Mouse (Mus musculus) intestine, embryonic 16.5 days (tissue): ENCODE data around the gene Btbd1. TPM values are rescaled to one million over a fixed set of nuclear protein-coding genes. Genes with fewer than 3 reads are reported as not detected.
"Not testable (repeated sequence)": the region's sequence is repeated elsewhere in the genome, so short reads cannot be mapped to it uniquely, and the experiment has no call there.

Experiments used
- ATAC-seq: fragments of 200-750 bp; cut with Nextera tagmentation; 2 replicates; pipeline ENCODE4 v1.8.0; 2017; ENCODE audit warnings: moderate TSS enrichment, moderate library complexity
- H3K27ac ChIP-seq: fragments of 300-500 bp; sonication (generic); 2 replicates; pipeline ENCODE4 v1.5.1; 2014; ENCODE audit warnings: mild to moderate bottlenecking, low read length
- H3K27me3 ChIP-seq: fragments of 300-500 bp; sonication (generic); replicated peaks from 2 replicates; pipeline ENCODE4 v1.6.1; 2014; ENCODE audit warnings: low read length, control low read depth, mixed read lengths; ENCODE audit not compliant: control insufficient read depth, insufficient read depth
- H3K36me3 ChIP-seq: fragments of 300-500 bp; sonication (generic); 2 replicates; pipeline ENCODE4 v1.6.1; 2014; ENCODE audit warnings: low read length, control low read depth; ENCODE audit not compliant: control insufficient read depth, insufficient read depth
- H3K4me1 ChIP-seq: fragments of 300-500 bp; sonication (generic); 2 replicates; pipeline ENCODE4 v1.6.1; 2014; ENCODE audit warnings: low read length, control low read depth, mixed read lengths; ENCODE audit not compliant: control insufficient read depth, insufficient read depth
- H3K4me2 ChIP-seq: fragments of 300-500 bp; sonication (generic); 2 replicates; pipeline ENCODE4 v1.6.1; 2014; ENCODE audit warnings: low read depth, low read length, control low read depth
- H3K4me3 ChIP-seq: fragments of 300-500 bp; sonication (generic); 2 replicates; pipeline ENCODE4 v1.5.1; 2014; ENCODE audit warnings: mild to moderate bottlenecking, low read length
- H3K9ac ChIP-seq: fragments of 300-500 bp; sonication (generic); 2 replicates; pipeline ENCODE4 v1.6.1; 2014; ENCODE audit warnings: low read depth, low read length
- H3K9me3 ChIP-seq: fragments of 300-500 bp; sonication (generic); 2 replicates; pipeline ENCODE4 v1.6.1; 2016; ENCODE audit warnings: low read length, control low read depth; ENCODE audit not compliant: control insufficient read depth
- WGBS: fragments of 180-500 bp; shearing (Covaris S2); extraction: QIAGEN DNeasy Blood & Tissue Kit; methylation state at CpG from one replicate; pipeline ENCODE4 v1.1.7; 2014; 5-methylcytosine and 5-hydroxymethylcytosine counted together
- polyA plus RNA-seq: library from polyadenylated mRNA; unstranded; fragments of >200 nt; fragmentation: Nextera tagmentation; extraction: Ambion mirVana; gene quantifications from 2 replicates; pipeline ENCODE4 v1.2.1, GENCODE M21; 2015

Btbd1 gene
- polyA plus RNA-seq, 1 experiment from 2014 or later = 23.0 TPM

- H3K4me3 ChIP-seq = no peak overlapping the region
- no peak overlapping the region for H3K4me2 ChIP-seq
- no peaks in the 10 kb centered on the region for H3K27me3 ChIP-seq
- no peak overlapping the region for H3K27ac ChIP-seq
- H3K4me1 ChIP-seq = no peaks in the 10 kb centered on the region
- no peaks in the 10 kb centered on the region for H3K36me3 ChIP-seq
- H3K9me3 ChIP-seq = no peaks in the 10 kb centered on the region
- H3K9ac ChIP-seq = no peak overlapping the region
- 88% methylated on average over 8 of the region's 8 CpGs for WGBS
- no peak for ATAC-seq
These were observed 14.7 kb upstream of the Btbd1 start for GRCm38 (mm10) chr7:81843903-81844302.

- Histone ChIP-seq H3K4me3 (no peak overlapping the region), H3K9me3 (no peaks in the 10 kb centered on the region), H3K4me1 (no peaks in the 10 kb centered on the region), H3K4me2 (no peak overlapping the region), H3K36me3 (no peaks in the 10 kb centered on the region), H3K27me3 (no peaks in the 10 kb centered on the region), H3K9ac (no peak overlapping the region), H3K27ac (no peak overlapping the region)
- 58% methylated on average over 1 of the region's 1 CpGs for WGBS
- ATAC-seq = no peak
These were observed 13.8 kb upstream of the Btbd1 start for GRCm38 (mm10) chr7:81842998-81843397.

GRCm38 (mm10) chr7:81842141-81842540 is 12.9 kb upstream of the Btbd1 start:
- no peaks in the 10 kb centered on the region for H3K36me3 ChIP-seq
- no peak for ATAC-seq
- H3K4me2 ChIP-seq = no peak overlapping the region
- no peaks in the 10 kb centered on the region for H3K9me3 ChIP-seq
- no peaks in the 10 kb centered on the region for H3K27me3 ChIP-seq
- H3K4me1 ChIP-seq = no peaks in the 10 kb centered on the region
- 87% methylated on average over 7 of the region's 7 CpGs for WGBS
- no peak overlapping the region for H3K4me3 ChIP-seq
- H3K27ac ChIP-seq = no peak overlapping the region
- no peak overlapping the region for H3K9ac ChIP-seq

GRCm38 (mm10) chr7:81841439-81841838 is 12.2 kb upstream of the Btbd1 start:
- Histone ChIP-seq H3K27me3 (no peaks in the 10 kb centered on the region), H3K4me1 (no peaks in the 10 kb centered on the region), H3K27ac (no peak overlapping the region), H3K4me3 (no peak overlapping the region), H3K9me3 (no peaks in the 10 kb centered on the region), H3K9ac (no peak overlapping the region), H3K4me2 (no peak overlapping the region), H3K36me3 (no peaks in the 10 kb centered on the region)
- WGBS = 81% methylated on average over 6 of the region's 6 CpGs
- no peak for ATAC-seq

GRCm38 (mm10) chr7:81840661-81841181 is 11.5 kb upstream of the Btbd1 start:
- Histone ChIP-seq H3K36me3 (no peaks in the 10 kb centered on the region), H3K27me3 (no peaks in the 10 kb centered on the region), H3K4me3 (no peak overlapping the region), H3K9ac (no peak overlapping the region), H3K27ac (no peak overlapping the region), H3K4me1 (no peaks in the 10 kb centered on the region), H3K4me2 (no peak overlapping the region), H3K9me3 (no peaks in the 10 kb centered on the region)
- ATAC-seq = no peak
- WGBS = 67% methylated on average over 7 of the region's 7 CpGs

GRCm38 (mm10) chr7:81839746-81840145 is 10.5 kb upstream of the Btbd1 start:
- no peak overlapping the region for H3K9ac ChIP-seq
- no peak for ATAC-seq
- H3K36me3 ChIP-seq = no peaks in the 10 kb centered on the region
- H3K27me3 ChIP-seq = no peaks in the 10 kb centered on the region
- no peak overlapping the region for H3K27ac ChIP-seq
- no peak overlapping the region for H3K4me3 ChIP-seq
- 59% methylated on average over 6 of the region's 6 CpGs for WGBS
- no peak overlapping the region for H3K4me2 ChIP-seq
- no peaks in the 10 kb centered on the region for H3K9me3 ChIP-seq
- no peaks in the 10 kb centered on the region for H3K4me1 ChIP-seq

GRCm38 (mm10) chr7:81837771-81838170 is 8.5 kb upstream of the Btbd1 start:
- H3K4me2 ChIP-seq, ATAC-seq, H3K27me3 ChIP-seq, H3K4me3 ChIP-seq, H3K4me1 ChIP-seq, H3K9me3 ChIP-seq, H3K27ac ChIP-seq, H3K36me3 ChIP-seq, H3K9ac ChIP-seq: not testable (repeated sequence)
- WGBS = 85% methylated on average over 5 of the region's 5 CpGs

GRCm38 (mm10) chr7:81835430-81835829 is 6.2 kb upstream of the Btbd1 start:
- H3K27ac ChIP-seq = no peak overlapping the region
- H3K4me3 ChIP-seq = no peak overlapping the region
- no peak for ATAC-seq
- H3K4me2 ChIP-seq = no peak overlapping the region
- no peaks in the 10 kb centered on the region for H3K36me3 ChIP-seq
- H3K4me1 ChIP-seq = no peaks in the 10 kb centered on the region
- no peak overlapping the region for H3K9ac ChIP-seq
- no peaks in the 10 kb centered on the region for H3K27me3 ChIP-seq
- 90% methylated on average over 5 of the region's 5 CpGs for WGBS
- no peaks in the 10 kb centered on the region for H3K9me3 ChIP-seq

- H3K27me3 ChIP-seq = no peaks in the 10 kb centered on the region
- no peak overlapping the region for H3K4me2 ChIP-seq
- H3K27ac ChIP-seq = no peak overlapping the region
- ATAC-seq = no peak
- H3K9me3 ChIP-seq = no peaks in the 10 kb centered on the region
- H3K4me1 ChIP-seq = peaks cover 3% of the 10 kb centered on the region; the same call in 1 of the 2 replicates
- H3K4me3 ChIP-seq = no peak overlapping the region
- no peak overlapping the region for H3K9ac ChIP-seq
- no peaks in the 10 kb centered on the region for H3K36me3 ChIP-seq
These were observed 5.6 kb upstream of the Btbd1 start for GRCm38 (mm10) chr7:81834847-81835246.

- ATAC-seq = peak; percentile 71
- H3K36me3 ChIP-seq = no peaks in the 10 kb centered on the region
- H3K4me1 ChIP-seq = peaks cover 30% of the 10 kb centered on the region
- H3K27ac ChIP-seq = peak overlapping the region; percentile 94
- peak overlapping the region; percentile 83 for H3K4me2 ChIP-seq
- no peaks in the 10 kb centered on the region for H3K9me3 ChIP-seq
- peak overlapping the region; percentile 82 for H3K4me3 ChIP-seq
- under 1% methylated on average over 76 of the region's 91 CpGs for WGBS
- peak overlapping the region; percentile 92 for H3K9ac ChIP-seq
- H3K27me3 ChIP-seq = no peaks in the 10 kb centered on the region
These were observed 401 bp downstream of the Btbd1 start for GRCm38 (mm10) chr7:81828681-81829378.
